Mouse (Mus musculus) limb, embryonic 10.5 days (tissue): ENCODE data around the gene Adgrb3. TPM values are rescaled to one million over a fixed set of nuclear protein-coding genes. Genes with fewer than 3 reads are reported as not detected.

Experiments used
- DNase-seq: peaks from one replicate; pipeline ENCODE4 v3.0.0-alpha.2; 2017; ENCODE audit warnings: low spot score
- H3K27ac ChIP-seq: fragments of 300-500 bp; sonication (generic); 2 replicates; pipeline ENCODE4 v1.5.1; 2016; ENCODE audit warnings: mild to moderate bottlenecking
- H3K27me3 ChIP-seq: fragments of 300-500 bp; sonication (generic); 2 replicates; pipeline ENCODE4 v1.6.1; 2016; ENCODE audit warnings: low read depth, mild to moderate bottlenecking; ENCODE audit not compliant: poor library complexity, severe bottlenecking
- H3K36me3 ChIP-seq: fragments of 300-500 bp; sonication (generic); 2 replicates; pipeline ENCODE4 v1.6.1; 2016; ENCODE audit warnings: mild to moderate bottlenecking, moderate library complexity
- H3K4me1 ChIP-seq: fragments of 300-500 bp; sonication (generic); 2 replicates; pipeline ENCODE4 v1.6.1; 2016
- H3K4me3 ChIP-seq: fragments of 300-500 bp; sonication (generic); 2 replicates; pipeline ENCODE4 v1.5.1; 2016; ENCODE audit warnings: mild to moderate bottlenecking, moderate library complexity
- H3K9me3 ChIP-seq: fragments of 300-500 bp; sonication (generic); replicated peaks from 2 replicates; pipeline ENCODE4 v1.6.1; 2016; ENCODE audit warnings: mild to moderate bottlenecking
- WGBS: fragments of 180-500 bp; shearing (Covaris S2); methylation state at CpG from one replicate; pipeline ENCODE4 v1.1.7; 2016; 5-methylcytosine and 5-hydroxymethylcytosine counted together
- polyA plus RNA-seq: library from polyadenylated mRNA; unstranded; fragments of >200 nt; fragmentation: Nextera tagmentation; extraction: Ambion mirVana; gene quantifications from 2 replicates; pipeline ENCODE4 v1.2.1, GENCODE M21; 2016

Adgrb3 gene
- polyA plus RNA-seq, 1 experiment from 2014 or later = 0.33 TPM

DNA sequence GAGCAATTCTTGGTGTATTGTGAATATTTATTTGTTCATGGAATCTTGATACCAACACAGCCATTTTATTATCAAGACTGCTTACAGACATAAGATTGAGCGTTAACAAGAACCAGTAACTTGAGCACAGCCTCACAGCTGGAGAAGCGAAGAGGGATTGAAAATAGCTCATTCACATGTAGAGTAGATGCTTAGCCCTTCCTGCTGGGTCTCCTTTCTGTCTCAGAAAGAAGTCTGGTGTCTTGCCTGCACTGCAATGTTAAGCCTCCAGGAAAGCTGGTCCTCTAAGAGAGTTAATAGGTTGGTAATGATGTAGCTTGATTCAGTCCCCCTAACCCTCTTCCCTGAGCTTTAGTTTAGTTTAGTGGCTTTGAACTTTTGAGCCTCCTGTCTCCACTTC is 519.4 kb downstream of the Adgrb3 start:
- H3K9me3 ChIP-seq = no peaks in the 10 kb centered on the region
- no peaks in the 10 kb centered on the region for H3K36me3 ChIP-seq
- no peak overlapping the region for H3K4me3 ChIP-seq
- no peaks in the 10 kb centered on the region for H3K4me1 ChIP-seq
- H3K27me3 ChIP-seq = no peaks in the 10 kb centered on the region
- no peak overlapping the region for H3K27ac ChIP-seq
- WGBS = 35% methylated on average over 2 of the region's 2 CpGs
- DNase-seq = no peak

DNA sequence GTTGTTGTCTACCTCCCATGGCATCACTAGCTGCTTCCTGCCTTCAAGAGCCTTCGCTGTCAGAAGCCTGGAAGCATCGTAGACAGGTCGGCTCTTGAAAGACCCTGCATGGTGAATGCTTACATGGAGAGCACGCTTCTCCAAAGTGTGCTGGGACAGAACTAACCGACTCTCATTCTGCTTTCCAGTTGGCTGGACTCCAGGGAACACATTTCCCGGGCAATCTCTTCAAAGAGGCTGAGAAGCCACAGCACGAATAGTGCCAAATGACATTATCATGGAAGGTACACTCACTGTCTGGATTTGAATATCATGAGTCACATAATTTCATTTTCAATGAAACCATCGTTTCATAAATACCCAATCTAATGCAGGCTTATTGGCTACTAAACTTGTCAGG is 548.0 kb downstream of the Adgrb3 start:
- Histone ChIP-seq H3K4me1 (no peaks in the 10 kb centered on the region), H3K27me3 (no peaks in the 10 kb centered on the region), H3K36me3 (no peaks in the 10 kb centered on the region), H3K4me3 (no peak overlapping the region), H3K27ac (no peak overlapping the region), H3K9me3 (no peaks in the 10 kb centered on the region)
- DNase-seq = no peak
- 86% methylated on average over 8 of the region's 8 CpGs for WGBS

GRCm38 (mm10) chr1:25250562-25250961 is 578.9 kb downstream of the Adgrb3 start:
- Histone ChIP-seq H3K9me3 (no peaks in the 10 kb centered on the region), H3K27ac (no peak overlapping the region), H3K4me3 (no peak overlapping the region), H3K4me1 (no peaks in the 10 kb centered on the region), H3K36me3 (no peaks in the 10 kb centered on the region), H3K27me3 (no peaks in the 10 kb centered on the region)
- no peak for DNase-seq

- WGBS = 80% methylated on average over 6 of the region's 6 CpGs
- H3K4me3 ChIP-seq = no peak overlapping the region
- no peaks in the 10 kb centered on the region for H3K27me3 ChIP-seq
- H3K9me3 ChIP-seq = no peaks in the 10 kb centered on the region
- H3K4me1 ChIP-seq = no peaks in the 10 kb centered on the region
- H3K36me3 ChIP-seq = no peaks in the 10 kb centered on the region
- DNase-seq = no peak
- no peak overlapping the region for H3K27ac ChIP-seq
Observed at GRCm38 (mm10) chr1:25242436-25242835, 587.1 kb downstream of the Adgrb3 start.

DNA sequence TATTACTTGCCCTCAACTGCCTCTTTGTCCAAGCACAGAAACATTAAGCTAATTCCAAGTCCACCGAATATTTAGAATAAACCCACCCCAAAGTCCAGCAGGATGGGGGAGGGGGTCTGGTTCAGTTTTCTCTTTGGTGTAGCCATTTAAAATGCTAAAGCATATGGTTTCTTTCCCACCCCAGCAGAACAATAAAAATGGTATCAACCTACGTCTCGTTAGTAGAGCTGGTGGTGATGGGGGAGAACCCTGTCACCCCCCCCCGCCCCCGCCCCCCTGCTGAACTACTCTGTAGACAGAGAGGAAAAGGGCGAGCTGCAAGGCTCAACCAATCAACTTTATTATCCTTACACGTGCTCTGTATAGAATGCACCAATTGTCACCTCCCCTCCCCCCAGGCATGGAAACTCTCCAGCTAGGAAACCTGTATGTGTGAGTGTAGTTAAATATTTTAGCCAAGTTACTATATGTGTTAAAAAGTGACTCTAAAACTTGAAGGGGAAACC is 600.2 kb downstream of the Adgrb3 start:
- Histone ChIP-seq H3K4me1 (0 out of 2 replicates have a peak, but pooled peaks cover 3% of the 10 kb centered on the region), H3K27ac (no peak overlapping the region), H3K27me3 (no peaks in the 10 kb centered on the region), H3K9me3 (no peaks in the 10 kb centered on the region), H3K4me3 (no peak overlapping the region), H3K36me3 (no peaks in the 10 kb centered on the region)
- WGBS = 27% methylated on average over 7 of the region's 7 CpGs
- DNase-seq = no peak

DNA sequence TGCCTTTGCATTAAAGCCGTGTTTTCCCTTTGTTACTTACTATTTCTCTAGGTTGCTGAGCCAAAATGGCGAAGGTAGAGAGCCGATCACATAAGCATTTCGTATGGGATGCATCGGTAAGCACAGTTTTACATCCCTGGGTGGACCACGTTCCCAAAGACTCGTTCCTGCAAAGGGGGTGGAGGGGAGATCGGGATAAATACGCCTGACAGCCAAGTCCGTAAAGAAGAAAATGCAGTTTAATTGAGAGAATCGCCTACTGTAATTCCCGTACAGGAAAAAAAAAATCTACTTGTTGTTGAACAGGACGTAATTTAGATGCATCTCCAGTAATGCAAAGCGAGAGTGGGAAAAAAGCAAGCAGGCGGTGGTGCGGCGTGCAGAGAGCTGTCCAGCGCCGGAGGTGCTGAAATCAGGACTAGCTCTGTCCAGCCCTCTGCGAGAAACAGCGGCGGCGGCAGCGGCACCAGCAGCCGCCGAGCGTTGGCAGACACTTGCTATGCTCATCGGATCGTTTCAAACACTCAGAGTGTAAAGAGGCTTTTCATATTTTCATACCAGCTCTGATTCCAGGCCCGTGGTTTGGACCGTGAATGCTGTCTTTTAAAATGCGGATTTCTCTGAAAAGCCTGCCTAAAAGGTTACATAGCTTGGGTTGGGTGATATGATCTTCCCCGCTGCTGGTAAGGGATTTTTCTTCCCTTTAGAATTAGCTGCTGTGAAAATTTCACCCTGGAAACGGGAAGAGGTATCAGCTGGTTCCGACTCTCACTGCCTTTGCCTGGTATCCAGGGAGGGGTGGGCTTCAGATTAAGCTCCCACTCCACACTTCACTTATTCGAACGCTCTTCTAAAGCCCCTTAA is 600.9 kb downstream of the Adgrb3 start:
- Histone ChIP-seq H3K36me3 (no peaks in the 10 kb centered on the region), H3K4me1 (0 out of 2 replicates have a peak, but pooled peaks cover 3% of the 10 kb centered on the region), H3K9me3 (no peaks in the 10 kb centered on the region), H3K27me3 (no peaks in the 10 kb centered on the region), H3K27ac (no peak overlapping the region), H3K4me3 (peak overlapping the region; percentile 23; the same call in 1 of the 2 replicates)
- peak; percentile 87 for DNase-seq
- 6% methylated on average over 37 of the region's 37 CpGs for WGBS

- no peaks in the 10 kb centered on the region for H3K27me3 ChIP-seq
- H3K27ac ChIP-seq = no peak overlapping the region
- WGBS = 52% methylated on average over 3 of the region's 3 CpGs
- 0 out of 2 replicates have a peak, but pooled peaks cover 3% of the 10 kb centered on the region for H3K4me1 ChIP-seq
- no peak overlapping the region for H3K4me3 ChIP-seq
- DNase-seq = no peak
- H3K36me3 ChIP-seq = no peaks in the 10 kb centered on the region
- no peaks in the 10 kb centered on the region for H3K9me3 ChIP-seq
Observed at GRCm38 (mm10) chr1:25227880-25228279, 601.6 kb downstream of the Adgrb3 start.

DNA sequence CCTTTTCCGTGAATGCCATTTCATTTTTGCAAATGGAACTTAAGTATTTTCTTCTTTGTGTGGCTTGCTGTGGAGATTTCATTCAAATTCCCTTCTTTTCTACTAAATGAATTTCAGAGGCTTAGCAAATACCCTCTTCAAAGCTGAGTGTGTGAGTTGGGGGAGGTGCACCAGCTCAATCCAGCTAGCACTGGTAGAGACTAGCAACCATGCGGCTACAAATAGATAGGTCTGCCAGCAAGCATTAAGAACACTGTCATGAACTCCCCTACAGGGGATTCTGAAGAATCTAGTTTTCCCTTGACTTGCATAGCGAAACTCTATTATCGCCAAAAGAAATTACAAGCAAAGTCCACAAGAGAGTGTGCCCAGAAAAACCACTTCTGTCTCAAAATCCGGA is 624.9 kb downstream of the Adgrb3 start:
- no peak overlapping the region for H3K27ac ChIP-seq
- no peaks in the 10 kb centered on the region for H3K9me3 ChIP-seq
- 57% methylated on average over 5 of the region's 5 CpGs for WGBS
- H3K4me1 ChIP-seq = no peaks in the 10 kb centered on the region
- H3K27me3 ChIP-seq = no peaks in the 10 kb centered on the region
- H3K4me3 ChIP-seq = no peak overlapping the region
- DNase-seq = no peak
- H3K36me3 ChIP-seq = no peaks in the 10 kb centered on the region

GRCm38 (mm10) chr1:25199392-25199791 is 630.1 kb downstream of the Adgrb3 start:
- no peak overlapping the region for H3K4me3 ChIP-seq

DNA sequence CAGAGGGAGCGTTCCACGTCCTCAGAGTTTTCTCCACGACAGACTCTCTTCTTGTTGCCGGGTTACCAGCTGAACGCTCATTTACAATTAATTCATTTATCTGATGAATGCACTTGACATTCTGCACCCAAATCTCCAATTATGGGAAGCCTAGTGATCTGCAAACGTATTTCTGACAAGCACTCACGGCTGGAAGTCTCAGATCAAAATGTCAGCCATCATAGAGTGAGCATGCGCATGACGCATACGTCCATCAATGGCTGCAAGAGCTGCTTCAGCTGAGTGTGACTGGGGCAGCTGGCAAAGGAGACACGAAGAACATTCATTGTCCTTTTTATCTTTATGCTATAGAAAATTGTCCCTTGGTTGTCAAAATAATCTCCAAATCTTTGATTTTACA is 637.5 kb downstream of the Adgrb3 start:
- H3K27me3 ChIP-seq = no peaks in the 10 kb centered on the region
- no peak overlapping the region for H3K27ac ChIP-seq
- no peaks in the 10 kb centered on the region for H3K36me3 ChIP-seq
- 90% methylated on average over 11 of the region's 11 CpGs for WGBS
- no peak for DNase-seq
- H3K4me1 ChIP-seq = peaks cover 9% of the 10 kb centered on the region
- H3K9me3 ChIP-seq = no peaks in the 10 kb centered on the region
- H3K4me3 ChIP-seq = no peak overlapping the region

More at GRCm38 (mm10) chr1:25199392-25199791, 630.1 kb downstream of the Adgrb3 start:
- DNase-seq = no peak
- H3K27me3 ChIP-seq = no peaks in the 10 kb centered on the region
- H3K36me3 ChIP-seq = no peaks in the 10 kb centered on the region
- H3K4me1 ChIP-seq = no peaks in the 10 kb centered on the region
- no peak overlapping the region for H3K27ac ChIP-seq
- H3K9me3 ChIP-seq = no peaks in the 10 kb centered on the region

GRCm38 (mm10) chr1:25189261-25189660 is 640.2 kb downstream of the Adgrb3 start:
- DNase-seq = peak; percentile 62
- Histone ChIP-seq H3K27ac (no peak overlapping the region), H3K36me3 (no peaks in the 10 kb centered on the region), H3K4me3 (no peak overlapping the region), H3K4me1 (peaks cover 9% of the 10 kb centered on the region), H3K9me3 (no peaks in the 10 kb centered on the region), H3K27me3 (no peaks in the 10 kb centered on the region)
- WGBS = 42% methylated on average over 9 of the region's 9 CpGs

- H3K4me1 ChIP-seq = peaks cover 9% of the 10 kb centered on the region
- no peak for DNase-seq
- H3K27me3 ChIP-seq = no peaks in the 10 kb centered on the region
- 86% methylated on average over 2 of the region's 2 CpGs for WGBS
- H3K9me3 ChIP-seq = no peaks in the 10 kb centered on the region
- H3K4me3 ChIP-seq = no peak overlapping the region
- no peak overlapping the region for H3K27ac ChIP-seq
- no peaks in the 10 kb centered on the region for H3K36me3 ChIP-seq
Observed at GRCm38 (mm10) chr1:25185909-25186308, 643.6 kb downstream of the Adgrb3 start.

DNA sequence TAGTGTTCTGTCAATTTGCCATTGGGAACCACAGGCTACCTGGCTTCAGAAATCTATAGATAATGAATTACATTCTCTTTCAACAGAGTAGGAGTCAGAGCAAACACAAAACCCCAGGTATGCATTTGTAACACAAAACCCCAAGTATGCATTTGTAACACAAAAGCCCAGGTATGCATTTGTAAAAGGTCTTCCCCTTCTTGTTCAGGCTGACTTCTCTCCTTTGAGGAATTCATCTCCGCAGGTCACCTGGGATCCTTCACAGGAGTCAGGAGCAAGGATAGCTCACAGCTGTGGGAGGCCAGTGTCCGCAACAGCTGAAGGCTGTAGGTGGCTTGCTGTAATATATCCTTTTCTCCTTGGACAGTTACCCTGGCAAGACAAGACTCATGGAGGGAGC is 647.6 kb downstream of the Adgrb3 start:
- H3K27me3 ChIP-seq = no peaks in the 10 kb centered on the region
- DNase-seq = no peak

More for the DNA sequence above, 647.6 kb downstream of the Adgrb3 start:
- Histone ChIP-seq H3K9me3 (no peaks in the 10 kb centered on the region), H3K4me1 (peaks cover 4% of the 10 kb centered on the region), H3K4me3 (no peak overlapping the region), H3K36me3 (no peaks in the 10 kb centered on the region), H3K27ac (no peak overlapping the region)
- 65% methylated on average over 2 of the region's 2 CpGs for WGBS
